Mouse (Mus musculus): ENCODE data around the gene Hpdl. TPM values are rescaled to one million over a fixed set of nuclear protein-coding genes. Genes with fewer than 3 reads are reported as not detected.
A peak's percentile ranks its signal among the peaks of the same experiment; 100 is the strongest.

Hpdl gene
- polyA plus RNA-seq, 1 experiment from 2014 or later, result 1.2 TPM

GRCm38 (mm10) chr4:116817486-116817885 is 4.0 kb downstream of the Hpdl start:
- H3K9me3 ChIP-seq (ENCODE audit: control insufficient read depth, low read length), result no peaks in the 10 kb centered on the region
- no peak overlapping the region for H3K4me3 ChIP-seq (ENCODE audit: low read depth, low read length)
- ATAC-seq (ENCODE audit: insufficient number of reproducible peaks, low FRiP score, low TSS enrichment, low read depth) (no peak), DNase-seq (ENCODE audit: low spot score) (no peak)
- H3K36me3 ChIP-seq (ENCODE audit: control insufficient read depth, insufficient read depth, low read length), result no peaks in the 10 kb centered on the region
- no peak overlapping the region for H3K4me2 ChIP-seq (ENCODE audit: low read depth, severe bottlenecking)
- H3K9ac ChIP-seq (ENCODE audit: low read length), result no peak overlapping the region
- H3K27me3 ChIP-seq (ENCODE audit: control insufficient read depth, insufficient read depth, low read length), result 0 out of 2 replicates have a peak, but pooled peaks cover 3% of the 10 kb centered on the region
- H3K27ac ChIP-seq (replicated peaks; ENCODE audit: low read depth, low read length), result no peak overlapping the region
- H3K4me1 ChIP-seq (ENCODE audit: control insufficient read depth, insufficient read depth, low read length), result no peaks in the 10 kb centered on the region
- WGBS, result 87% methylated on average over 6 of the region's 6 CpGs

GRCm38 (mm10) chr4:116815276-116815675 is 6.2 kb downstream of the Hpdl start:
- DNase-seq (ENCODE audit: low spot score), result no peak
- no peak overlapping the region for H3K27ac ChIP-seq (replicated peaks; ENCODE audit: low read depth, low read length)
- no peaks in the 10 kb centered on the region for H3K36me3 ChIP-seq (ENCODE audit: control insufficient read depth, insufficient read depth, low read length)
- no peaks in the 10 kb centered on the region for H3K27me3 ChIP-seq (ENCODE audit: control insufficient read depth, insufficient read depth, low read length)
- H3K4me2 ChIP-seq (ENCODE audit: low read depth, severe bottlenecking), result no peak overlapping the region
- H3K9ac ChIP-seq (ENCODE audit: low read length), result no peak overlapping the region
- H3K4me3 ChIP-seq (ENCODE audit: low read depth, low read length), result no peak overlapping the region
- no peaks in the 10 kb centered on the region for H3K4me1 ChIP-seq (ENCODE audit: control insufficient read depth, insufficient read depth, low read length)
- ATAC-seq (ENCODE audit: insufficient number of reproducible peaks, low FRiP score, low TSS enrichment, low read depth), result no peak
- H3K9me3 ChIP-seq (ENCODE audit: control insufficient read depth, low read length), result no peaks in the 10 kb centered on the region
- 85% methylated on average over 5 of the region's 5 CpGs for WGBS

GRCm38 (mm10) chr4:116811012-116811411 is 10.5 kb downstream of the Hpdl start:
- no peak overlapping the region for H3K27ac ChIP-seq (replicated peaks; ENCODE audit: low read depth, low read length)
- no peaks in the 10 kb centered on the region for H3K36me3 ChIP-seq (ENCODE audit: control insufficient read depth, insufficient read depth, low read length)
- no peaks in the 10 kb centered on the region for H3K27me3 ChIP-seq (ENCODE audit: control insufficient read depth, insufficient read depth, low read length)
- H3K4me3 ChIP-seq (ENCODE audit: low read depth, low read length), result no peak overlapping the region
- DNase-seq (ENCODE audit: low spot score) (no peak), ATAC-seq (ENCODE audit: insufficient number of reproducible peaks, low FRiP score, low TSS enrichment, low read depth) (no peak)
- WGBS, result 71% methylated on average over 3 of the region's 3 CpGs
- H3K4me2 ChIP-seq (ENCODE audit: low read depth, severe bottlenecking), result no peak overlapping the region
- H3K9ac ChIP-seq (ENCODE audit: low read length), result no peak overlapping the region
- H3K9me3 ChIP-seq (ENCODE audit: control insufficient read depth, low read length), result no peaks in the 10 kb centered on the region
- peaks cover 5% of the 10 kb centered on the region for H3K4me1 ChIP-seq (ENCODE audit: control insufficient read depth, insufficient read depth, low read length)

DNA sequence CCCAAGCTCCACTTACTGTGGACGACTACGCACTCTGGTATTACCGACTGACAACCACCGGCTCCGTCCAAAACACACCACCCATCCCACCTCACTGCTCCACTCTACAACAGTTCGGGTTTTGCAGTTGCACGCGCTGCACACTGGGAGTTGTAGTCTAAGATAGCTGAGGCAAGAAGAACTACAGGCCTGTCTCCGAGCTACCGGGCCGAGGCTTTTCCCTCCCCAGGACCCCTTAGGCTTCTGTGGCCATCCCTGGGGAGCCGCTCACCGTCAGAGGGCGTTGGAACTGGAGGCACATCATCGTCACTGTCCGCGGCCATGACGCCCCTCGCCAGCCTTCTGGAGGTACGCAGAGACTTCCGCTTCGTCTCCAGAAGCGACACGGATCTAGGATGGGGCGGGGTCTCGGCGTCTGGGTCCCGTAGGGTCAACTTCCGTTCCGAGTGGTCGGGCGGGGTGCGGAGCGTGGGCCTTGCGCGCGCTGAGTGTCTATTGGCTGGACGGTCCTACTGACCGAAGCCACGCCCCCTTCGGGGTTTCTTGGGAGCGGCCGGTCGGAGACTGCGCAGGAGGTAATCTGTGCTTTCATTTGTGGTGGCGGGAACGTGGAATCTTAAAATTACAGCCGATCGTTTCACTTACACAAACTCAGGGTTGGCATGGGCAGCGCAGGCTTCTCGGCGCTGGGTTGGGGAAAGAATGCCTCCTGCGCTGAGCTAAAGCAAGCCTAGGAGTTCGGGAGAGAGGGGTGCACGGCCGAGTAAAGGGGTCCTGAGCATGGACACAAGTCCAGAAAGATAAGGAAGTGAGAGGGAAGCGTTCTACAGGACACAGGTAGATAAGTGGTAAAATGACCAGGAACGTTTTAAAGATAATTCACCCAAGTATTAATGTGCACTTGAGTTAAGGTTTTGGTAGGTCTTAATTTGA is 14.0 kb downstream of the Hpdl start, which contains the start of the genes Toe1 and Mutyh:
Gene Toe1, minus strand, starts transcription at position 444 of the 933 bp plus-strand sequence.
Gene Mutyh, plus strand, starts transcription at position 527 of the 933 bp plus-strand sequence.
- ATAC-seq (ENCODE audit: insufficient number of reproducible peaks, low FRiP score, low TSS enrichment, low read depth) (peak; percentile 95), DNase-seq (ENCODE audit: low spot score) (peak; percentile 99)
- no peaks in the 10 kb centered on the region for H3K27me3 ChIP-seq (ENCODE audit: control insufficient read depth, insufficient read depth, low read length)
- under 1% methylated on average over 58 of the region's 58 CpGs for WGBS
- peak within 1 kb of the TSS; percentile 49 for H3K4me2 ChIP-seq (ENCODE audit: low read depth, severe bottlenecking)
- H3K36me3 ChIP-seq (ENCODE audit: control insufficient read depth, insufficient read depth, low read length), result peaks cover 12% of the 10 kb centered on the region; the same call in 1 of the 2 replicates
- H3K9ac ChIP-seq (ENCODE audit: low read length), result peak within 1 kb of the TSS; percentile 82
- peak within 1 kb of the TSS; percentile 72 for H3K4me3 ChIP-seq (ENCODE audit: low read depth, low read length)
- no peaks in the 10 kb centered on the region for H3K9me3 ChIP-seq (ENCODE audit: control insufficient read depth, low read length)
- peaks cover 5% of the 10 kb centered on the region for H3K4me1 ChIP-seq (ENCODE audit: control insufficient read depth, insufficient read depth, low read length)
- H3K27ac ChIP-seq (replicated peaks; ENCODE audit: low read depth, low read length), result no peak within 1 kb of the TSS; the same call in 1 of the 2 replicates

DNA sequence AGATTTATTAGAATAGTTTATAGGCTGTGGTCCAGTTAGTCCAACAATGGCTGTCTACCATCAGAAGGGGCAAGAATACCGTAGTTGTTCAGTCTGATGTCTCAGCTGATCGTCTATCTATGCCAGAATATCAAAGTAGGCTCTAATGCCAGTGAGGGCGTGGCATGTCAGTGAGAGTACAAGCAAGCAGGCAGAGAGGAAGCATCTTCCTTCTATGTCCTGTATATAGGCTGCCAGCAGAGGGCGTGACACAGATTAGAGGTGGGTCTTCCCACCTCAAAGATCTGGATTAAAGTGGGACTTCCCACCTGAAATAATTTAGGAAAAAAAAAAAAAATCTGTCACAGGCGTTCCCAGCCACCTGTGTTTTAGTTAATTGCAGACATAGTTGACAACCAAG is 21.6 kb downstream of the Hpdl start:
- Histone ChIP-seq H3K4me2 (ENCODE audit: low read depth, severe bottlenecking) (no peak overlapping the region), H3K9me3 (ENCODE audit: control insufficient read depth, low read length) (no peaks in the 10 kb centered on the region), H3K9ac (ENCODE audit: low read length) (no peak overlapping the region), H3K4me1 (ENCODE audit: control insufficient read depth, insufficient read depth, low read length) (no peaks in the 10 kb centered on the region), H3K36me3 (ENCODE audit: control insufficient read depth, insufficient read depth, low read length) (peaks cover 12% of the 10 kb centered on the region; the same call in 1 of the 2 replicates), H3K27me3 (ENCODE audit: control insufficient read depth, insufficient read depth, low read length) (no peaks in the 10 kb centered on the region), H3K27ac (replicated peaks; ENCODE audit: low read depth, low read length) (no peak overlapping the region), H3K4me3 (ENCODE audit: low read depth, low read length) (no peak overlapping the region)
- ATAC-seq (ENCODE audit: insufficient number of reproducible peaks, low FRiP score, low TSS enrichment, low read depth) (no peak), DNase-seq (ENCODE audit: low spot score) (no peak)
- 43% methylated on average over 5 of the region's 5 CpGs for WGBS

- no peak for DNase-seq (ENCODE audit: low spot score)
- ATAC-seq (ENCODE audit: insufficient number of reproducible peaks, low FRiP score, low TSS enrichment, low read depth), result no peak
- H3K9ac ChIP-seq (ENCODE audit: low read length), result no peak overlapping the region
- no peaks in the 10 kb centered on the region for H3K4me1 ChIP-seq (ENCODE audit: control insufficient read depth, insufficient read depth, low read length)
- H3K36me3 ChIP-seq (ENCODE audit: control insufficient read depth, insufficient read depth, low read length), result no peaks in the 10 kb centered on the region
- no peak overlapping the region for H3K27ac ChIP-seq (replicated peaks; ENCODE audit: low read depth, low read length)
- no peaks in the 10 kb centered on the region for H3K27me3 ChIP-seq (ENCODE audit: control insufficient read depth, insufficient read depth, low read length)
- no peaks in the 10 kb centered on the region for H3K9me3 ChIP-seq (ENCODE audit: control insufficient read depth, low read length)
- no peak overlapping the region for H3K4me3 ChIP-seq (ENCODE audit: low read depth, low read length)
- 86% methylated on average over 1 of the region's 1 CpGs for WGBS
- H3K4me2 ChIP-seq (ENCODE audit: low read depth, severe bottlenecking), result no peak overlapping the region
Measured at GRCm38 (mm10) chr4:116796442-116797110, 24.9 kb downstream of the Hpdl start.

DNA sequence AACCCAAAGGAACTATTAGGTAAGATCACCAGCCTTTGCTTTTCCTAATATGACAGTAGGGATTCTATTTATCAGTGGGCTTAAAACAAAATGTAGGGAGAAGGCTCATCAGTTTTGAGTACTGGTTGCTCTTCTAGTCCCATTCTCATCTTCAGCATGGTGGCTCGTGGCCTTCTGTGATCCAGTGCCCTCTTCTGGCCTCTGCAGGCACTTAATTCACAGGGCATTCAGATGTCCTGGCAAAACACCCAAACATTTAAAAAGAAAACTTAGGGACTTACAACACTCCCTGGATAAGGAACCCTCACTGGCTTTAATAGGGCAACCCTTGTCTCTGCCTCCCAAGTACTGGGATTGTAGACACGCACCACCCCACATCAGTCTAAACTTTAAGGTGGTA is 27.2 kb downstream of the Hpdl start:
- no peak overlapping the region for H3K4me2 ChIP-seq (ENCODE audit: low read depth, severe bottlenecking)
- 84% methylated on average over 2 of the region's 2 CpGs for WGBS
- DNase-seq (ENCODE audit: low spot score) (no peak), ATAC-seq (ENCODE audit: insufficient number of reproducible peaks, low FRiP score, low TSS enrichment, low read depth) (no peak)
- no peaks in the 10 kb centered on the region for H3K27me3 ChIP-seq (ENCODE audit: control insufficient read depth, insufficient read depth, low read length)
- no peak overlapping the region for H3K4me3 ChIP-seq (ENCODE audit: low read depth, low read length)
- no peak overlapping the region for H3K9ac ChIP-seq (ENCODE audit: low read length)
- no peak overlapping the region for H3K27ac ChIP-seq (replicated peaks; ENCODE audit: low read depth, low read length)
- H3K36me3 ChIP-seq (ENCODE audit: control insufficient read depth, insufficient read depth, low read length), result no peaks in the 10 kb centered on the region
- no peaks in the 10 kb centered on the region for H3K9me3 ChIP-seq (ENCODE audit: control insufficient read depth, low read length)
- no peaks in the 10 kb centered on the region for H3K4me1 ChIP-seq (ENCODE audit: control insufficient read depth, insufficient read depth, low read length)

- no peak overlapping the region for H3K4me3 ChIP-seq (ENCODE audit: low read depth, low read length)
- WGBS, result 84% methylated on average over 8 of the region's 8 CpGs
- ATAC-seq (ENCODE audit: insufficient number of reproducible peaks, low FRiP score, low TSS enrichment, low read depth) (no peak), DNase-seq (ENCODE audit: low spot score) (no peak)
- no peaks in the 10 kb centered on the region for H3K4me1 ChIP-seq (ENCODE audit: control insufficient read depth, insufficient read depth, low read length)
- no peaks in the 10 kb centered on the region for H3K9me3 ChIP-seq (ENCODE audit: control insufficient read depth, low read length)
- no peak overlapping the region for H3K4me2 ChIP-seq (ENCODE audit: low read depth, severe bottlenecking)
- no peak overlapping the region for H3K9ac ChIP-seq (ENCODE audit: low read length)
- no peaks in the 10 kb centered on the region for H3K27me3 ChIP-seq (ENCODE audit: control insufficient read depth, insufficient read depth, low read length)
- no peak overlapping the region for H3K27ac ChIP-seq (replicated peaks; ENCODE audit: low read depth, low read length)
- no peaks in the 10 kb centered on the region for H3K36me3 ChIP-seq (ENCODE audit: control insufficient read depth, insufficient read depth, low read length)
Measured at GRCm38 (mm10) chr4:116792453-116792852, 29.1 kb downstream of the Hpdl start.
